Mouse (Mus musculus) brain, embryonic 14.5 days (tissue): Measurements from ENCODE around the gene 6820408C15Rik.

ENCODE experiments used
- CTCF ChIP-seq: fragments of 200-500 bp; IDR thresholded peaks from 2 replicates; pipeline ENCODE4 v1.5.1; 2012; ENCODE audit warnings: inconsistent platforms, mild to moderate bottlenecking, moderate library complexity, borderline replicate concordance; ENCODE audit not compliant: insufficient read depth, insufficient read length; ENCODE audit errors: extremely low read depth
- POLR2A ChIP-seq: fragments of 200-500 bp; IDR thresholded peaks from 2 replicates; pipeline ENCODE4 v1.6.1; 2012; ENCODE audit warnings: mild to moderate bottlenecking, inconsistent platforms, borderline replicate concordance; ENCODE audit not compliant: poor library complexity, insufficient read depth, insufficient read length, severe bottlenecking; ENCODE audit errors: extremely low read depth

- TF ChIP-seq CTCF (no peak), POLR2A (no peak)
Measured at GRCm38 (mm10) chr2:152409781-152410180, 5.6 kb upstream of the 6820408C15Rik start.
